Mouse (Mus musculus) CH12.LX (cell line): Measurements from ENCODE around the gene Fat3. TPM values are rescaled to one million over a fixed set of nuclear protein-coding genes. Genes with fewer than 3 reads are reported as not detected.

ENCODE experiments used
- DNase-seq: peaks from one replicate; pipeline ENCODE4 v3.0.0-alpha.2; 2013; ENCODE audit errors: extremely low read depth
- H3K27ac ChIP-seq: 2 replicates; pipeline ENCODE4 v1.5.1; 2012; ENCODE audit warnings: low read depth, mild to moderate bottlenecking, control low read depth, moderate library complexity; ENCODE audit not compliant: insufficient read depth
- H3K27me3 ChIP-seq: replicated peaks from 2 replicates; pipeline ENCODE3; 2012; ENCODE audit warnings: inconsistent platforms
- H3K36me3 ChIP-seq, 2 experiments: replicated peaks in 1 of 2; 2 replicates each; pipeline versions ENCODE3 to v1.6.1; 2012; ENCODE audit warnings: inconsistent platforms in 1 of 2, low read length in 1 of 2, mild to moderate bottlenecking in 1 of 2, mixed read lengths in 1 of 2, moderate library complexity in 1 of 2; ENCODE audit not compliant: control insufficient read depth in 1 of 2, insufficient read depth in 1 of 2
- H3K4me1 ChIP-seq, 2 experiments: 2 replicates each; pipeline ENCODE4 v1.6.1; 2012; ENCODE audit warnings: inconsistent platforms in 1 of 2, moderate library complexity in 1 of 2; ENCODE audit not compliant: insufficient read depth in 2 of 2, control insufficient read depth in 1 of 2
- H3K4me2 ChIP-seq: 2 replicates; pipeline ENCODE4 v1.6.1; 2012; ENCODE audit warnings: low read depth, mild to moderate bottlenecking, control low read depth; ENCODE audit not compliant: poor library complexity, insufficient read depth, severe bottlenecking
- H3K4me3 ChIP-seq, 3 experiments: fragments of 150-350 bp in 1 of 3; sonication (generic) in 1 of 3; replicated peaks in 1 of 3; 2 replicates each; pipeline versions ENCODE3 to v1.5.1; 2011 to 2012; ENCODE audit warnings: low read depth in 2 of 3, low read length in 2 of 3, mild to moderate bottlenecking in 2 of 3, moderate library complexity in 2 of 3, control low read depth in 1 of 3, improper control_type of control experiment in 1 of 3, inconsistent platforms in 1 of 3, mixed read lengths in 1 of 3; ENCODE audit not compliant: poor library complexity in 1 of 3
- H3K79me2 ChIP-seq: replicated peaks from 2 replicates; pipeline ENCODE4 v1.6.1; 2012; ENCODE audit warnings: mild to moderate bottlenecking, moderate library complexity; ENCODE audit not compliant: control insufficient read depth, poor library complexity, insufficient read depth, severe bottlenecking; ENCODE audit errors: extremely low read depth
- H3K9ac ChIP-seq: 2 replicates; pipeline ENCODE4 v1.6.1; 2012; ENCODE audit warnings: low read depth, mild to moderate bottlenecking, control low read depth, moderate library complexity; ENCODE audit not compliant: insufficient read depth
- H3K9me3 ChIP-seq: replicated peaks from 2 replicates; pipeline ENCODE3; 2012; ENCODE audit warnings: low read length, inconsistent platforms, mixed read lengths
- BHLHE40 ChIP-seq: IDR thresholded peaks from 2 replicates; pipeline ENCODE4 v1.6.1; 2011; ENCODE audit warnings: mild to moderate bottlenecking, low read depth, low read length, improper control_type of control experiment
- CHD1 ChIP-seq: IDR thresholded peaks from 2 replicates; pipeline ENCODE4 v1.6.1; 2012; ENCODE audit warnings: low read depth, low read length, improper control_type of control experiment, inconsistent platforms
- ELF1 ChIP-seq: IDR thresholded peaks from 2 replicates; pipeline ENCODE4 v1.6.1; 2014; ENCODE audit warnings: low read depth, mild to moderate bottlenecking, inconsistent platforms, low read length, improper control_type of control experiment
- EP300 ChIP-seq: IDR thresholded peaks from 2 replicates; pipeline ENCODE4 v1.6.1; 2011; ENCODE audit warnings: low read length, improper control_type of control experiment
- GABPA ChIP-seq: IDR thresholded peaks from 2 replicates; pipeline ENCODE4 v1.6.1; 2012; ENCODE audit warnings: low read depth, low read length, improper control_type of control experiment, inconsistent platforms; ENCODE audit not compliant: insufficient replicate concordance
- HCFC1 ChIP-seq: IDR thresholded peaks from 2 replicates; pipeline ENCODE4 v1.6.1; 2012; ENCODE audit warnings: low read depth, mild to moderate bottlenecking, inconsistent platforms, low read length, improper control_type of control experiment
- JUN ChIP-seq: IDR thresholded peaks from 2 replicates; pipeline ENCODE4 v1.6.1; 2011; ENCODE audit warnings: low read depth, mild to moderate bottlenecking, low read length, improper control_type of control experiment, moderate library complexity; ENCODE audit not compliant: insufficient read depth
- KAT2A ChIP-seq: IDR thresholded peaks from 2 replicates; pipeline ENCODE4 v1.6.1; 2012; ENCODE audit warnings: low read length, improper control_type of control experiment, inconsistent platforms; ENCODE audit not compliant: insufficient replicate concordance
- MAFK ChIP-seq: IDR thresholded peaks from 2 replicates; pipeline ENCODE4 v1.6.1; 2011; ENCODE audit warnings: low read length, improper control_type of control experiment; ENCODE audit not compliant: insufficient replicate concordance
- MAZ ChIP-seq: IDR thresholded peaks from 2 replicates; pipeline ENCODE4 v1.6.1; 2012; ENCODE audit warnings: low read depth, mild to moderate bottlenecking, inconsistent platforms, low read length, improper control_type of control experiment, moderate library complexity
- MYC ChIP-seq: IDR thresholded peaks from 2 replicates; pipeline ENCODE4 v1.6.1; 2011; ENCODE audit warnings: low read depth, mild to moderate bottlenecking, improper control_type of control experiment, low read length
- NELFE ChIP-seq: IDR thresholded peaks from 2 replicates; pipeline ENCODE4 v1.6.1; 2011; ENCODE audit warnings: low read depth, low read length, improper control_type of control experiment
- POLR2AphosphoS2 ChIP-seq: IDR thresholded peaks from 2 replicates; pipeline ENCODE4 v1.6.1; 2011; ENCODE audit warnings: low read depth, low read length, improper control_type of control experiment
- RAD21 ChIP-seq: IDR thresholded peaks from 2 replicates; pipeline ENCODE4 v1.6.1; 2011; ENCODE audit warnings: low read depth, mild to moderate bottlenecking, low read length, improper control_type of control experiment, moderate library complexity
- SMC3 ChIP-seq: IDR thresholded peaks from 2 replicates; pipeline ENCODE4 v1.6.1; 2011; ENCODE audit warnings: low read depth, low read length, improper control_type of control experiment
- TCF12 ChIP-seq: IDR thresholded peaks from 2 replicates; pipeline ENCODE4 v1.6.1; 2014; ENCODE audit warnings: low read depth, mild to moderate bottlenecking, inconsistent platforms, low read length, improper control_type of control experiment
- UBTF ChIP-seq: IDR thresholded peaks from 2 replicates; pipeline ENCODE4 v1.6.1; 2012; ENCODE audit warnings: low read depth, mild to moderate bottlenecking, inconsistent platforms, low read length, improper control_type of control experiment, moderate library complexity
- USF2 ChIP-seq: conservative IDR thresholded peaks from 2 replicates; pipeline ENCODE4 v1.6.1; 2011; ENCODE audit warnings: low read depth, low read length, improper control_type of control experiment
- ZC3H11A ChIP-seq: IDR thresholded peaks from 2 replicates; pipeline ENCODE4 v1.6.1; 2012; ENCODE audit warnings: low read depth, mild to moderate bottlenecking, inconsistent platforms, low read length, improper control_type of control experiment
- ZMIZ1 ChIP-seq: IDR thresholded peaks from 2 replicates; pipeline ENCODE4 v1.6.1; 2012; ENCODE audit warnings: low read depth, mild to moderate bottlenecking, inconsistent platforms, low read length, improper control_type of control experiment
- dilution Hi-C: fragments of 300-500 bp; cut with MboI; formaldehyde crosslinking; loops from 2 replicates; pipeline ENCODE4 v1.14.3; 2020; ENCODE audit warnings: low sequenced_read_pairs; ENCODE audit not compliant: extremely low pct_unique_long_range_greater_than_20kb, extremely low pct_ligation_motif_present
- in situ Hi-C: fragments of 300-500 bp; cut with MboI; formaldehyde crosslinking; loops from 3 replicates; pipeline ENCODE4 v1.14.3; 2019; ENCODE audit warnings: low sequenced_read_pairs, low pct_ligation_motif_present, low pct_unique_long_range_greater_than_20kb, mixed read lengths
- polyA plus RNA-seq: library from polyadenylated mRNA; unstranded; fragments of >175 nt; gene quantifications from 2 replicates; pipeline ENCODE4 v1.2.1, GENCODE M21; 2012; ENCODE audit warnings: low read depth; ENCODE audit not compliant: insufficient read length
- total RNA-seq, 2 experiments: library from RNA; depleted of rRNA; stranded (reverse); fragments of 300-350 nt in 1 of 2; fragments of >200 nt in 1 of 2; gene quantifications; 2 replicates each; pipeline ENCODE4 v1.2.3; 2012 to 2014

Gene Fat3
- total and polyA plus RNA-seq, 3 experiments, result 0.03 to 0.07 TPM; not detected in 1

DNA sequence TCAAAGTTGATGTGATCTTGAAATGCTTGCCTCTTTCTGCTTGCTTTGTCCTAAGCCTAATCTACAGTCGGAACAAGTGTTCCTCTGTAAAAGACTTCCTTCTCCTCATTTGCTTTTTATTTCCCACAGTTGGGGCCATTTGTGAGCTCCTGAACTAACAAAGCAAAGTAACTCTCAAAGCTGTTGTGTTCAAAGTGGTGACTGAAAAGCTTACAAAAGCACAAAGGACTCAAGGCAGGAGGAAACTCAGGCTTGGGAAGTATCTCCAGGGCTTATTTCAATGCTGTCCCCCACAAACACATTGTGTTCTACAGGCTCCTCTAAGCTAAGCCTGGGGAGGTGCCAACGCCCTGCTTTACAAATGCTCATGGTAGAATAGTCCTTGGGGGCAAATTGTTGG lies 487.0 kb downstream of the Fat3 start:
- H3K79me2 ChIP-seq, result no peaks in the 10 kb centered on the region
- DNase-seq, result no peak
- in situ Hi-C loops (no loop called here), dilution Hi-C loops (no loop called here)
- TF ChIP-seq POLR2AphosphoS2 (no peak), JUN (no peak), HCFC1 (no peak), UBTF (no peak), RAD21 (no peak), ELF1 (no peak)
- no peaks in the 10 kb centered on the region for H3K36me3 ChIP-seq
- no peaks in the 10 kb centered on the region for H3K4me1 ChIP-seq
- no peak overlapping the region for H3K4me2 ChIP-seq
- no peak overlapping the region for H3K4me3 ChIP-seq
- no peaks in the 10 kb centered on the region for H3K9me3 ChIP-seq
- H3K27me3 ChIP-seq, result no peaks in the 10 kb centered on the region
- no peak overlapping the region for H3K27ac ChIP-seq
- no peak overlapping the region for H3K9ac ChIP-seq

- no peaks in the 10 kb centered on the region for H3K9me3 ChIP-seq
- no peak overlapping the region for H3K4me2 ChIP-seq
- H3K27ac ChIP-seq, result no peak overlapping the region
- no peaks in the 10 kb centered on the region for H3K27me3 ChIP-seq
- dilution Hi-C loops (no loop called here), in situ Hi-C loops (no loop called here)
- no peaks in the 10 kb centered on the region for H3K4me1 ChIP-seq
- H3K9ac ChIP-seq, result no peak overlapping the region
- H3K36me3 ChIP-seq, result no peaks in the 10 kb centered on the region
- no peak overlapping the region for H3K4me3 ChIP-seq
- DNase-seq, result no peak
- H3K79me2 ChIP-seq, result no peaks in the 10 kb centered on the region
- TF ChIP-seq GABPA (no peak), UBTF (no peak), ZC3H11A (no peak), KAT2A (no peak), USF2 (no peak), HCFC1 (no peak), MYC (no peak), MAFK (no peak), ELF1 (no peak), NELFE (no peak), TCF12 (no peak), BHLHE40 (no peak), MAZ (no peak), CHD1 (no peak), RAD21 (no peak), SMC3 (no peak), EP300 (no peak), ZMIZ1 (no peak)
These were observed 489.7 kb downstream of the Fat3 start for GRCm38 (mm10) chr9:16011382-16011781.
